Mouse (Mus musculus): ENCODE measurements at regions not wholly inside any gene's neighbourhood (a gene's known extent, or its start where the extent isn't known, plus 50 kb on each side); places are given as distances from the start of the nearest gene placed in this dataset.
A peak's percentile ranks its signal among the peaks of the same experiment; 100 is the strongest.

DNA sequence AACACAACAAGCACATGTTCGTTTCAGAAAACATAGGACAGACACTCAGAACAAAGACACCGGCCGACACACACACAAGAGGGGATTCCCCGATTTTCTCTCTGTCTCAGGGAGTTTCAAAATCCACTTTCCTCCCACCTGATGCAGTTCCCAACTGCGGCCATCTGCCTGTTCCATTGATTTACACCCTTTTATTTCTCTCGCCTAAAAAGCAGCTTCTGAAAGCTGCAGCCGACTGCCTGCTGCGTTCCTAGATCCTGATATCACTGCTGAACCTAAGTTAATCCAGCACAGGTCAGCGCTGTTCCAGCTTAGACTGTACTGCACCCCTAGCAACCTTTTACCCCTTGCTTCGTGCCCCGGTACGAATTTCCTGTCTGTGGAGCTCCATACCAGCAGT is 237.0 kb downstream of the Impad1 start:
- Histone ChIP-seq H3K36me3 (no peaks in the 10 kb centered on the region), H3K4me3 (replicated peaks) (no peak overlapping the region), H3K27me3 (no peaks in the 10 kb centered on the region), H3K9me3 (replicated peaks) (no peaks in the 10 kb centered on the region), H3K4me1 (no peaks in the 10 kb centered on the region), H3K9ac (no peak overlapping the region), H3K4me2 (replicated peaks) (no peak overlapping the region), H3K27ac (replicated peaks) (no peak overlapping the region)
- no peak for ATAC-seq (ENCODE audit: insufficient number of reproducible peaks, low FRiP score, low TSS enrichment, low read depth)
- WGBS: 78% methylated on average over 12 of the region's 12 CpGs

DNA sequence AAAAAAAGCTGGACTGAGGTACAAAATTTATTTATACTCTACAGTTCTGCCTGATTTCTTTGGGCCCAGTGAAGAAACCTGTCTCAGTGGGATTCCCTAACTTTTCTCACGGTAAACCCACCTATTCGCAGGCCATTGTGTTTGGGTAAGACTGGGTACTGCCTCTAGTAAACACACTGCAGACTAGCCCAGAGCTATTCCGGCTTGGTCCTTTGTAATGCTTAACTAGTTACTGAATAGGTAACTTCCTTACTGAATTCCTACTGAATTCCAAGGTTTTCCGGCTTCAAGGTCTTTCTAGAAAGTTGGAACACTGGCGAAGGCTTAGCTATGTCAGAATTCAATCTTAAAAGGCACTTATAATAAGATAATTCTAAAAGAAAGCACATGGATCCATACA is 242.9 kb downstream of the Impad1 start:
- Histone ChIP-seq H3K27ac (replicated peaks) (no peak overlapping the region), H3K9me3 (replicated peaks) (no peaks in the 10 kb centered on the region), H3K4me1 (no peaks in the 10 kb centered on the region), H3K9ac (no peak overlapping the region), H3K36me3 (no peaks in the 10 kb centered on the region), H3K27me3 (no peaks in the 10 kb centered on the region), H3K4me2 (replicated peaks) (no peak overlapping the region), H3K4me3 (replicated peaks) (no peak overlapping the region)
- no peak for ATAC-seq (ENCODE audit: insufficient number of reproducible peaks, low FRiP score, low TSS enrichment, low read depth)
- WGBS: 86% methylated on average over 5 of the region's 5 CpGs

DNA sequence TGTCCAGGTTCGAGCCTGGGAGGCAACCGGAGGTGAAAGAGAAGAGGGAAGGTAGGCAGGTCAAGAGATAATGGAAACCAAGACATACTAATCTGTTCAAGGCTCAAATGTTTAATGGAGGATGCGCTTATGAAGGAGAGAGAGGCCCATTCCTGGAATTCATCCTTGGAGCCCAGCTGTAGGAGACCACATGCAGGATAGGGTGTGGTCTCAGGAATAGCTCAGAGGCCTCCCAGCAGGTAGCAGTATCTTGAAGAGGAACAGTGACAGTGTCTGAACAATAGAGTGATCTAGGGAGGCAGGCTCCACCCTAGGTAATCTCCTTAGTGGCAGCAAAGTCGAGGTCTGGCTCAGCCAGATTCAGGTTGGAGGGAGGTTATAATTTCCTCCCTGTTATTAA is 243.3 kb downstream of the Impad1 start:
- Histone ChIP-seq H3K4me1 (no peaks in the 10 kb centered on the region), H3K27ac (replicated peaks) (no peak overlapping the region), H3K9ac (no peak overlapping the region), H3K4me3 (replicated peaks) (no peak overlapping the region), H3K4me2 (replicated peaks) (no peak overlapping the region), H3K9me3 (replicated peaks) (no peaks in the 10 kb centered on the region), H3K36me3 (no peaks in the 10 kb centered on the region), H3K27me3 (no peaks in the 10 kb centered on the region)
- no peak for ATAC-seq (ENCODE audit: insufficient number of reproducible peaks, low FRiP score, low TSS enrichment, low read depth)
- 78% methylated on average over 4 of the region's 4 CpGs for WGBS

DNA sequence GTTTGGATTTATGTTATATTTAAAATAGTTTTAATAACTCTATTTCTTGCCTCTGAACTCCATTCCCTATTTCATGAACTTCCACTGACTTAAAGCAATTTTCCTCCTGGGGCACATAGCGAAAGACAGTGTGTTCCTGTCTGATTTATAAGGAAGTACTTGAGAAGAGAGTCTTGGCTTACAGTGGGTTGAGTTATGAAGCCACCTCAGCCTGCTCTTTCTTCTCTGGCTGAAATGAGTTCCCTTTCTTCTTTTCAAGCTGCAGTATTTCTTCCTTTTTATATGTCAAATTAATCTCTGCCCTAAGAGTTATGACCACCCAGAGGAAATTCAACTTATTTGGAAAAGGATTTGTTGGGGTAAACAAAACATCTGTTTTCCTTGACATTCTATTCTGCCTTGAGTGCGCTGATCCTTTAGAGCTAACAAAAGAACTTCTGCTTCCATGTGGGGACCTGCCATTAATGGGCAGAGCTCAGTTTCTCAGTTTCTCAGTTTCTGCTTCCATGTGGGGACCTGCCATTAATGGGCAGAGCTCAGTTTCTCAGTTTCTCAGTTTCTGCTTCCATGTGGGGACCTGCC is 255.9 kb downstream of the Impad1 start:
- Histone ChIP-seq H3K27ac (replicated peaks) (no peak overlapping the region), H3K4me1 (no peaks in the 10 kb centered on the region), H3K36me3 (no peaks in the 10 kb centered on the region), H3K27me3 (no peaks in the 10 kb centered on the region), H3K4me2 (replicated peaks) (no peak overlapping the region), H3K4me3 (replicated peaks) (no peak overlapping the region), H3K9ac (no peak overlapping the region), H3K9me3 (replicated peaks) (no peaks in the 10 kb centered on the region)
- WGBS: 68% methylated on average over 2 of the region's 2 CpGs
- ATAC-seq (ENCODE audit: insufficient number of reproducible peaks, low FRiP score, low TSS enrichment, low read depth): no peak

DNA sequence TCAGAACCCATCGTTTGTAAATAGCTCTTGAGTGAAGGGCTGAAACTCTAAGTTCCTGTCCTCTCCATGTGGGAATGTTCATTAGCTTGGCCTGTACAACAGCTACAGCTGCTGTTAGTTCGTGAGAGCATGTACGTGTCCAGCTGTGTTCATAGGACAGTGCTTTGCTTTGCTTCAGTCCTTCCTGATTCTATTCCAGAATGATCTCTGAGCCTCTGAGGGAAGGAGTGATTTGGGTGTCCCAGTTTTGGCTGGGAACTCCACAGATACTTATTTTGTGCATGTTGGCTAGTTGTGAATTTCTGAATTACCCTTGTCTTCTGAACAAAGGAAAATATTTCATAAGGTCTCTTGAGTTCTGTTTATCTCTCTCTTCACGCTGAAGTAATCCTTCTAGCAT is 261.0 kb downstream of the Impad1 start:
- no peaks in the 10 kb centered on the region for H3K27me3 ChIP-seq
- no peak overlapping the region for H3K4me2 ChIP-seq (replicated peaks)
- no peak overlapping the region for H3K9ac ChIP-seq
- H3K27ac ChIP-seq (replicated peaks): no peak overlapping the region
- no peaks in the 10 kb centered on the region for H3K4me1 ChIP-seq
- no peak for ATAC-seq (ENCODE audit: insufficient number of reproducible peaks, low FRiP score, low TSS enrichment, low read depth)
- no peaks in the 10 kb centered on the region for H3K36me3 ChIP-seq
- WGBS: 64% methylated on average over 4 of the region's 4 CpGs
- no peaks in the 10 kb centered on the region for H3K9me3 ChIP-seq (replicated peaks)
- H3K4me3 ChIP-seq (replicated peaks): no peak overlapping the region

DNA sequence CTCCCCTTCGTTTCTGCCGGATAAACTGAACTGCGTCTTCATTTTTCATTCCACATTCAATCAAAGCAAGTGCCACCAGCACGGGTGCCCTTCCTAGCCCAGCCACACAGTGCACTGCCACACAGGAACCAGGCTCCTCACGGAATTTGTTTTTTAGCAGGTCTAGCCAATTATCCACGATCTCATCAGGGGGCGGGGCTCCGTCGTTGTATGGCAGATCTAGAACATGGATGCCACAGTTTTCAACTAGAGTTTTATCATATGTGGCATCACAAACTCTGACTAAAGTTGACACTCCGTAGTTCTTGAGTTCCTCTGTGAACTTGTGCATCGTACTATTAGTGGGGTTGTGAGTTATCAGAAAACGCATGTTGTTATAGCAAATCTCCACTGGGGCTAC is 264.8 kb downstream of the Impad1 start:
- Histone ChIP-seq H3K9ac (no peak overlapping the region), H3K4me1 (no peaks in the 10 kb centered on the region), H3K27me3 (no peaks in the 10 kb centered on the region), H3K9me3 (replicated peaks) (no peaks in the 10 kb centered on the region), H3K27ac (replicated peaks) (no peak overlapping the region), H3K36me3 (no peaks in the 10 kb centered on the region), H3K4me2 (replicated peaks) (no peak overlapping the region), H3K4me3 (replicated peaks) (no peak overlapping the region)
- ATAC-seq (ENCODE audit: insufficient number of reproducible peaks, low FRiP score, low TSS enrichment, low read depth): no peak
- 83% methylated on average over 12 of the region's 12 CpGs for WGBS

DNA sequence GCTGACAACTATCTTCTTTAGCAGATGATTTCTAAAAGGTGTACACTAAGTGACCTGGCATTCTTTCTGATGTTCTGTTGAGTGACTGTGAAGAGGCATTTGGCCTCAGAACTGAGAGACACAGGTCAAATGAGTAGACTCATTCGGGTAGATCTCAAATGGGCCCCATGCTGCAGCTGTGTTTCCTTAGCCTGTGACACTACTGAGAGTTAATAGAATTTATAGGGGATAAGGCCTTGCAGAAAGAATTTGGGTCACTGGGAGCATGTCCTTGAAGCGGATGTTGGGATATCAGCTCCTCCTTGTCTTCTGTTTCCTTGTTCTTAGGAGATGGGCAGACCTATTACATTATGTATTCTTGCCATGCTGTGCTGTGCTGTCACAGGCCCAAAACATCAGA is 271.4 kb downstream of the Impad1 start:
- ATAC-seq (ENCODE audit: insufficient number of reproducible peaks, low FRiP score, low TSS enrichment, low read depth): no peak
- Histone ChIP-seq H3K4me2 (replicated peaks) (no peak overlapping the region), H3K9ac (no peak overlapping the region), H3K4me3 (replicated peaks) (no peak overlapping the region), H3K27ac (replicated peaks) (no peak overlapping the region), H3K4me1 (no peaks in the 10 kb centered on the region), H3K27me3 (no peaks in the 10 kb centered on the region), H3K9me3 (replicated peaks) (no peaks in the 10 kb centered on the region), H3K36me3 (no peaks in the 10 kb centered on the region)
- WGBS: 59% methylated on average over 2 of the region's 2 CpGs

DNA sequence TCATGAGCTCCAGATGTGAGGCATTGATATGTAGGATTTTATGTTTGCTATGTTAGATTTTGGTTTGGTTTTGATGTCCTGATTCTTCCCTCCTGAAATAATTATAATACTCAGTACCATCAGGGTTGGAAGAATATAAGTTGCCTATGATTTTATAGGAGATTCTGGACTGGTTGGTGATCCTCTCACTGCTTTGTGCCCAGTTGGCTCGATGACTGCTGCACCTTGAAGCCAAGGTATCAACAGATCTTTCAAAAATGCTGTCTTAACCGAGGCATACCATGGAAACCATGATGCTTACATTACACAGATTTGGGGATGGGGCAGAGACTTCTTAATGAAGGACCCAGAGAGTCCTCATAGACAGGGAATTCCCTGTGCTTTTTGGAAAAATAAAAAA is 274.4 kb downstream of the Impad1 start:
- no peak overlapping the region for H3K4me3 ChIP-seq (replicated peaks)
- no peak overlapping the region for H3K4me2 ChIP-seq (replicated peaks)
- H3K27me3 ChIP-seq: no peaks in the 10 kb centered on the region
- H3K36me3 ChIP-seq: no peaks in the 10 kb centered on the region
- H3K4me1 ChIP-seq: no peaks in the 10 kb centered on the region
- no peaks in the 10 kb centered on the region for H3K9me3 ChIP-seq (replicated peaks)
- no peak overlapping the region for H3K27ac ChIP-seq (replicated peaks)
- 85% methylated on average over 2 of the region's 2 CpGs for WGBS
- H3K9ac ChIP-seq: no peak overlapping the region
- ATAC-seq (ENCODE audit: insufficient number of reproducible peaks, low FRiP score, low TSS enrichment, low read depth): no peak

DNA sequence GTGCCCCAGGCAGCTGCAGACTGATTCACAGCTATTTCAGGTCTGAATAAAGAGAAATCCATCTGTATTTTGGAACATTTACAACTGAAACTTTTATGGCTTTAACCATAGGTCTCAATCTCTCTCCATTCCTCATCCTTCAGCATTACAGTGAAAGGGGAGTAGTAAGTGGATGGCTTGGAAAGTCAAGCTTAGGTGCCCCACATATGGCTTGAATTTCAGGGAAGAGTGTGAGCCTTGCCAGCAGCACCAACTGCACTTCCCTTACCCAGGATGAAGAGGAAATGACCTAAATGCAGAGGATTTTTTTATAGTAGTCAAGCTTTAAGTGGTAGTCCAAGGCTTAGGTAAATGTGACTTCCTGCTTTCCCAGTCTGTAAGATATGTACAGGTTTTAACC is 279.8 kb downstream of the Impad1 start:
- no peak overlapping the region for H3K4me3 ChIP-seq (replicated peaks)
- H3K9ac ChIP-seq: no peak overlapping the region
- no peaks in the 10 kb centered on the region for H3K9me3 ChIP-seq (replicated peaks)
- no peak for ATAC-seq (ENCODE audit: insufficient number of reproducible peaks, low FRiP score, low TSS enrichment, low read depth)
- no peak overlapping the region for H3K27ac ChIP-seq (replicated peaks)
- no peaks in the 10 kb centered on the region for H3K27me3 ChIP-seq
- no peaks in the 10 kb centered on the region for H3K36me3 ChIP-seq
- H3K4me2 ChIP-seq (replicated peaks): no peak overlapping the region
- no peaks in the 10 kb centered on the region for H3K4me1 ChIP-seq

DNA sequence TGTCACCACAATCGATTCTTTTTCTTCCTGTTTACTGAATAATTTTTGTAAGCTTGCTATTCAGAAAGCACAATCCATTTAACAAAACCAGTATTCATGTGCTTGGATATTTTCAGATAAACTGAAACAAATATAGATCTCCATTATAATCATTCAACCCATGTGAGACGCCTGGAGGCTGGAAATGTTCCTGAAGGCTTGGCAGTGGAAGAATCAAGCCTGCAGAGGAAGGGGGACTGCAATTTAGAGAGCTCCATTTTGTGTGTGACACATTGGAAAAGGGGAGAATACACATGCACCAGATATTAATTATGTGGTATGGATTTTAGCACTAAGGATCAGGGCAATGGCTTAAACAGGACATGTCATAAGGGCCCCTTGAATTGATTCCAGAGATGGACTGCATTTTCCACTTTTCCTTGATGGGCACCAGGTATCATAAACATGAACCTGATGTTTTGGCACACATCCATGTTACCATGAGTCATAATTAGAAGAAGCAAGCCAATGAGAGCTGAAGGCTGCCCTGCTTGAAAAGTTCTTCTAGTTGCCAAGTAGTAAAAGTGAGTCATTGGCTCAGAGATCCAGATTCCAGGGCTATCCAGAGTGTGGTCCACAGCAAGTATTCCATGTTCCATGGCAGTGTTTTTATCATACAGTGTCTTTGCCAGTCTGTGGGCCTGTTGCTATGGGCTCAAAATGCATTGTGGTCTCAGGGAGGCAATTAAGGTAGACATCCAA is 282.8 kb downstream of the Impad1 start:
- H3K4me2 ChIP-seq (replicated peaks): no peak overlapping the region

DNA sequence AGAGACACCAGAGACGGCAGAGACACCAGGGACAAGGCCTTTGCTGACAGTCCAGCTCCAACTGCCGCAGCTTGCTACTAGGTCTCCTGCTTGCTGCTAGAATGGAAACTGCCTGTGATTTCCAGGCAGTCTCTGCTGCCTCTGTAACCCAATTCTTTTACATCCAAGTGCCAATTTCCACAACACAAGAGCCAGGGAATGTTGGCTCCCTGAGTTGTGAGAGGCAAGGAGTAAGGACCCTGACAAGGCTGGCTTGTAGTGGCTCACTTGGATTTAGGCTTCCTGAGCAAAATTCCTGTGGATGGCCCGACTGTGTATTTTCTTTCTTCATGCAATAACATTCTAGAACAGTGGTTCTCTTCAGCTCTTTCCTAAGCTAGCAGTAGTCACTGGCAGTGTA is 283.9 kb downstream of the Impad1 start:
- no peaks in the 10 kb centered on the region for H3K4me1 ChIP-seq
- WGBS: 76% methylated on average over 3 of the region's 3 CpGs
- no peak overlapping the region for H3K4me3 ChIP-seq (replicated peaks)
- no peaks in the 10 kb centered on the region for H3K27me3 ChIP-seq
- H3K9ac ChIP-seq: no peak overlapping the region
- no peak overlapping the region for H3K27ac ChIP-seq (replicated peaks)
- H3K9me3 ChIP-seq (replicated peaks): no peaks in the 10 kb centered on the region
- peak; percentile 43 for ATAC-seq (ENCODE audit: insufficient number of reproducible peaks, low FRiP score, low TSS enrichment, low read depth)
- H3K36me3 ChIP-seq: no peaks in the 10 kb centered on the region
- no peak overlapping the region for H3K4me2 ChIP-seq (replicated peaks)

More for the DNA sequence above, 282.8 kb downstream of the Impad1 start:
- H3K4me3 ChIP-seq (replicated peaks): no peak overlapping the region
- ATAC-seq (ENCODE audit: insufficient number of reproducible peaks, low FRiP score, low TSS enrichment, low read depth): no peak
- H3K9ac ChIP-seq: no peak overlapping the region
- no peaks in the 10 kb centered on the region for H3K36me3 ChIP-seq
- 72% methylated on average over 2 of the region's 2 CpGs for WGBS
- no peaks in the 10 kb centered on the region for H3K4me1 ChIP-seq
- no peak overlapping the region for H3K27ac ChIP-seq (replicated peaks)
- no peaks in the 10 kb centered on the region for H3K9me3 ChIP-seq (replicated peaks)
- no peaks in the 10 kb centered on the region for H3K27me3 ChIP-seq

DNA sequence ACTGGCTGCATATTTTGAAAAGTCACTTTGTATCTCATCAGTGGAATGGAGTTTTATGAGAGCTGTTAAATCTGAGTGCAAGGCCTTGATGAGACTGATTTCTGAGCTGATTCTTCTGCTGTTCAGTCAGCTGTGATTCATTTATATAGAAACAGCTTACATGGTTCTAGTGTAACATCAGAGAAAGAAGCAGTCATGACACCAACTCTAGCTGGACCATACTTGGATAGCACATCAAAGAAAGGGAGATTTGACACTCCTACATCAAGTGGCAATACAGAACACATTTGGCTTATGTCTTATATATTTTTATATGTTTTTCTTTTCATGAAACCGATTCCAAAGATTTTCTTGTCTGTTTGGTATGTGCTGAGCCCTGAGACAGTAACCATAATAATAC is 296.0 kb downstream of the Impad1 start:
- Histone ChIP-seq H3K27me3 (no peaks in the 10 kb centered on the region), H3K4me2 (replicated peaks) (no peak overlapping the region), H3K36me3 (no peaks in the 10 kb centered on the region), H3K4me3 (replicated peaks) (no peak overlapping the region), H3K9me3 (replicated peaks) (no peaks in the 10 kb centered on the region), H3K27ac (replicated peaks) (no peak overlapping the region), H3K9ac (no peak overlapping the region), H3K4me1 (no peaks in the 10 kb centered on the region)
- WGBS: 70% methylated on average over 1 of the region's 1 CpGs
- ATAC-seq (ENCODE audit: insufficient number of reproducible peaks, low FRiP score, low TSS enrichment, low read depth): no peak

Measured in embryonic facial prominence, embryonic 15.5 days (tissue).